Mouse (Mus musculus) hindbrain, embryonic 13.5 days (tissue): ENCODE measurements at regions not wholly inside any gene's neighbourhood (a gene's known extent, or its start where the extent isn't known, plus 50 kb on each side); places are given as distances from the start of the nearest gene placed in this dataset.
A peak's percentile ranks its signal among the peaks of the same experiment; 100 is the strongest.

Experiments used
- ATAC-seq: fragments of 200-750 bp; cut with Nextera tagmentation; 2 replicates; pipeline ENCODE4 v1.8.0; 2017; ENCODE audit warnings: moderate TSS enrichment; ENCODE audit not compliant: low FRiP score
- H3K27ac ChIP-seq: fragments of 300-500 bp; sonication (generic); 2 replicates; pipeline ENCODE4 v1.5.1; 2015; ENCODE audit warnings: inconsistent platforms, mild to moderate bottlenecking, moderate library complexity
- H3K27me3 ChIP-seq: fragments of 300-500 bp; sonication (generic); 2 replicates; pipeline ENCODE4 v1.6.1; 2015; ENCODE audit warnings: mild to moderate bottlenecking, inconsistent platforms
- H3K36me3 ChIP-seq: fragments of 300-500 bp; sonication (generic); 2 replicates; pipeline ENCODE4 v1.6.1; 2015; ENCODE audit warnings: mild to moderate bottlenecking, inconsistent platforms
- H3K4me1 ChIP-seq: fragments of 300-500 bp; sonication (generic); replicated peaks from 2 replicates; pipeline ENCODE4 v1.6.1; 2015; ENCODE audit warnings: inconsistent platforms
- H3K4me2 ChIP-seq: fragments of 300-500 bp; sonication (generic); 2 replicates; pipeline ENCODE4 v1.6.1; 2015; ENCODE audit warnings: inconsistent platforms, mild to moderate bottlenecking, moderate library complexity
- H3K4me3 ChIP-seq: fragments of 300-500 bp; sonication (generic); 2 replicates; pipeline ENCODE4 v1.5.1; 2015; ENCODE audit warnings: mild to moderate bottlenecking, inconsistent platforms
- H3K9ac ChIP-seq: fragments of 300-500 bp; sonication (generic); 2 replicates; pipeline ENCODE4 v1.6.1; 2015; ENCODE audit warnings: mild to moderate bottlenecking, inconsistent platforms
- H3K9me3 ChIP-seq: fragments of 300-500 bp; sonication (generic); 2 replicates; pipeline ENCODE4 v1.6.1; 2016; ENCODE audit warnings: inconsistent platforms
- WGBS: fragments of 180-500 bp; shearing (Covaris S2); methylation state at CpG from one replicate; pipeline ENCODE4 v1.1.7; 2015; 5-methylcytosine and 5-hydroxymethylcytosine counted together
- microRNA counts: library from miRNA; unstranded; fragments of <30 nt; microRNA quantifications from one replicate; lab custom pipeline; 2016
- microRNA-seq: library from miRNA; unstranded; fragments of <30 nt; microRNA quantifications from one replicate; pipeline ENCODE4, GENCODE M21; 2016

DNA sequence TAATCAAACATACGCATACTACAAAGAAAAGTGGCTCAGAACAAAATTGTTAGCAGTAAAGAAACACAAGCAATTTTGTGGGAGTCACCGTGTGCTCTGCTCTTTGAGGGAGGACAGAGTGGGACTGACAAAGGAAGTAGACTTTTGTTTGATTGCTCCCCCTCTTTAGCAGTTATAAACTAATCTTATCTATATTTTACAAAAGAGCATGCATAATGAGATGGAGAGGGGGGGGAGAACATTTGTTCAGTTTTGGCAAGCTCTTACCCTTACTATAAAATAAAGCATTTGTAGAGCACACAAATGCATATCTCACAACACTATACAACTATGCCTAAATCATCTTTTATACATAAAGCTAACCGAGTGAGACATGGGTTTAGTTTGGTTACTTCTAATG, 332.9 kb downstream of the Tex13c3 start:
- 91% methylated on average over 3 of the region's 3 CpGs for WGBS
- H3K27ac ChIP-seq, result no peak overlapping the region
- no peaks in the 10 kb centered on the region for H3K27me3 ChIP-seq
- H3K4me2 ChIP-seq, result no peak overlapping the region
- no peak overlapping the region for H3K9ac ChIP-seq
- no peak overlapping the region for H3K4me3 ChIP-seq
- H3K9me3 ChIP-seq, result no peaks in the 10 kb centered on the region
- no peaks in the 10 kb centered on the region for H3K4me1 ChIP-seq
- no peak for ATAC-seq
- H3K36me3 ChIP-seq, result no peaks in the 10 kb centered on the region

DNA sequence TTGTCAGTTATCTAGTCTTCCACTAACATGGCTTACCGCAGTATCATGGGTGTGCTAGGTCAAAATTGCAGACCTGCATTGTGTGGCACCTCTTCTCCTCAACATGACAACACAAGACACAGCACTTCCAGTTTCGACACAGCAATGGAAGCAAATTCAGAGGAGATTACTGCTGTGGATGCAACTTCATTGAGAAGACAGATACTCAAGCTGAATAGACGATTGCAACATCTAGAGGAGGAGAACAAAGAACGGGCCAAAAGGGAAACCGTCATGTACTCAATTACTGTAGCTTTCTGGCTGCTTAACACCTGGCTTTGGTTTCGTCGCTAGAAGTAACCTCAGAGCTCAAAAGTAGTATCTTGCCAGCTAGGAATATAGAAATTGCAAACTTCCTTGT, 368.4 kb downstream of the Tex13c3 start:
- no peak for ATAC-seq
- Histone ChIP-seq H3K9me3 (no peaks in the 10 kb centered on the region), H3K27ac (no peak overlapping the region), H3K4me1 (no peaks in the 10 kb centered on the region), H3K9ac (no peak overlapping the region), H3K4me2 (no peak overlapping the region), H3K36me3 (no peaks in the 10 kb centered on the region), H3K4me3 (no peak overlapping the region), H3K27me3 (no peaks in the 10 kb centered on the region)
- WGBS, result 85% methylated on average over 7 of the region's 7 CpGs

DNA sequence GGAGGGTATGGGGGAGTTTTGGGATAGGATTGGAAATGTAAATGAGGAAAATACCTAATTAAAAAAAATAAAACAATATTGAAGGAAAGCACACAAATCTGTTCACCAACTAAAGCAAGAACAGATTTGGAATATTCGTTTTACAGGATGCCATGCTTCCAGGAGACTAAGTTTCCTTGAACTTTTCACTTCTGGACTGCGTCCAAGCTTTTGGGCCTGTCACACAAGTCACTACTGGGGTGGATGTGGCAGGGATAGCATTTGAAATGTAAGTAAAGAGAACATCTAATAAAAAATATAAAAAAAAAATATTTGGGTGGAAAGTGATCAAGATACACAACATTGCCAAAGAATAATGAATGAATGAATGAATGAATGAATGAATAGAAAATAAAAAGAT, 378.2 kb downstream of the Tex13c3 start:
- no peaks in the 10 kb centered on the region for H3K36me3 ChIP-seq
- no peaks in the 10 kb centered on the region for H3K27me3 ChIP-seq
- H3K4me1 ChIP-seq, result no peaks in the 10 kb centered on the region
- H3K4me3 ChIP-seq, result no peak overlapping the region
- no peaks in the 10 kb centered on the region for H3K9me3 ChIP-seq
- no peak overlapping the region for H3K4me2 ChIP-seq
- no peak overlapping the region for H3K9ac ChIP-seq
- H3K27ac ChIP-seq, result no peak overlapping the region
- WGBS, result 69% methylated on average over 2 of the region's 2 CpGs
- ATAC-seq, result no peak

DNA sequence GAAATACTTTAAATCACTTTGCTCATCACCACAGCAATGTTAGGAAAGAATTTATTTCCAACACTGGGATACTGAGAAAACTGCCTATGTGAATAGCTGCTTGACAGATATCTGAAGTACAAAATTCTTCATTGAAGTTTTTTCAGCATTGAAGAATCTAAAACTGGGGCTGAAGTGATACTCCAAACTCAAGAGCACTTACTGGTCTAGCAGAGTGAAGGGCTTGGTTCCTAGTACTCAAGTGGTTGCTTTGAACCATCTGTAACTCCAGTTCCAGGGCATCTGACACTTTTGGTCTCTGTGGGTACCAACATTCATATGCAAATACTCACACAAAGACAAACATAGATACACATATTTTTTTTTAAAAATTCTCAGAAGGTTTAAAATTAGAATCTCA, 385.2 kb downstream of the Tex13c3 start:
- no peak overlapping the region for H3K4me2 ChIP-seq

DNA sequence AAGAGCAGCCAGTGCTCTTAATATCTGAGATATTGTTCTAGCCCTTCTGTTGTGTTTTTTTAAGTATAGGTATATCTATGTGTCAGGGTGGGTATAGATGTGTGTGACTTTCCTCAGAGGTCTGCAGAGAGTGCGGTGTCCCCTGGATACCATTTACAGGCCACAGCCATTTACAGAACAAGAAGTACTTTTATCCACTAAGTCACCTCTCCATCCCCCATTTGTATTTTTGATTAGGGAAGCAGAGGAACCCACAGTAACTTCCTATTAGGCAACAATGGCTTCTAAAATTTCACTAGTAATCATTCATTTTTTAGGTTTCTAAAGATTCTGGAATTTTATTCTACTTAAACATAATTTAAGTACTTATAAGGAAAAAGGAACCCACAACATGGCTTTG, 396.7 kb downstream of the Tex13c3 start:
- Histone ChIP-seq H3K36me3 (no peaks in the 10 kb centered on the region), H3K27me3 (no peaks in the 10 kb centered on the region), H3K4me2 (no peak overlapping the region), H3K27ac (no peak overlapping the region), H3K9me3 (no peaks in the 10 kb centered on the region), H3K9ac (no peak overlapping the region), H3K4me1 (no peaks in the 10 kb centered on the region), H3K4me3 (no peak overlapping the region)
- 84% methylated on average over 1 of the region's 1 CpGs for WGBS
- no peak for ATAC-seq

More for the DNA sequence above, 385.2 kb downstream of the Tex13c3 start:
- H3K4me1 ChIP-seq, result no peaks in the 10 kb centered on the region
- no peak overlapping the region for H3K9ac ChIP-seq
- no peak overlapping the region for H3K27ac ChIP-seq
- no peaks in the 10 kb centered on the region for H3K27me3 ChIP-seq
- H3K36me3 ChIP-seq, result no peaks in the 10 kb centered on the region
- no peak overlapping the region for H3K4me3 ChIP-seq
- no peak for ATAC-seq
- H3K9me3 ChIP-seq, result no peaks in the 10 kb centered on the region

DNA sequence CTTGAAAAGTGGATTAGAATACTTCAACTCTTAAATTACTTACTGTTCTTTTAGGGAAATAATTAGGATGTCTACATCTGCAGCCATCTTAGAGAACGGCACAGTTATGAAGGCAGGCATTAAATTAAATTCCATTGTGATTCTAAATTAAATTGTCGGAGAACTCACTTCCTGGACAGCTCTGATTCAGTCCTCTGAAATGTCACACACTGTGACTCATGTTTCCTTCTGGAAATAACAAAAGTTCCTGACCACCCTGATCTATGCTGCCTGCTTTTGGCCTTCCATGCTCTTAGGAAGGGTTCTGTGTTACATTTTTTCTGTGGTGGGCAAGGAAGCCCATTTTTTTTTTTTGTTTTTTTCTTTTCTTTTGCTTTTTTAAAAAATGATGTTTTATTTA, 401.1 kb downstream of the Tex13c3 start:
- 68% methylated on average over 2 of the region's 2 CpGs for WGBS
- H3K4me2 ChIP-seq, result no peak overlapping the region
- H3K9ac ChIP-seq, result no peak overlapping the region
- H3K36me3 ChIP-seq, result no peaks in the 10 kb centered on the region
- no peaks in the 10 kb centered on the region for H3K9me3 ChIP-seq
- H3K27ac ChIP-seq, result no peak overlapping the region
- no peak overlapping the region for H3K4me3 ChIP-seq
- no peak for ATAC-seq
- no peaks in the 10 kb centered on the region for H3K27me3 ChIP-seq
- H3K4me1 ChIP-seq, result no peaks in the 10 kb centered on the region

MicroRNAs encoded in the stretch of these regions (microRNA counts, 519-probe panel; counts per million panel counts)
- microRNA mmu-miR-221 (lab: Ali Mortazavi, UCI) (735 counts per million, percentile 1 among the panel's probes with 10 or more counts), microRNA mmu-miR-222 (lab: Ali Mortazavi, UCI) (51.3 counts per million)

Small RNAs in the stretch of these regions (microRNA-seq; reads per million reads assigned to microRNA genes)
- gene Mir221, result 125 reads per million, percentile 53 among the genes with 10 or more reads in this experiment
- 59.8 reads per million, percentile 43 among the genes with 10 or more reads in this experiment for gene Mir222
